Mouse (Mus musculus) liver, embryonic 13.5 days (tissue): ENCODE results near the gene Tshz2. TPM values are rescaled to one million over a fixed set of nuclear protein-coding genes. Genes with fewer than 3 reads are reported as not detected.

ENCODE experiments used
- ATAC-seq: fragments of 200-750 bp; cut with Nextera tagmentation; 2 replicates; pipeline ENCODE4 v1.8.0; 2017; ENCODE audit warnings: low read depth, mild to moderate bottlenecking, moderate number of reproducible peaks, moderate library complexity
- DNase-seq: peaks from one replicate; pipeline ENCODE4 v3.0.0; 2022
- H3K27ac ChIP-seq: fragments of 300-500 bp; sonication (generic); 2 replicates; pipeline ENCODE4 v1.5.1; 2015; ENCODE audit warnings: moderate library complexity, mild to moderate bottlenecking, inconsistent platforms
- H3K27me3 ChIP-seq: fragments of 300-500 bp; sonication (generic); 2 replicates; pipeline ENCODE4 v1.6.1; 2015; ENCODE audit warnings: mild to moderate bottlenecking, inconsistent platforms
- H3K36me3 ChIP-seq: fragments of 300-500 bp; sonication (generic); 2 replicates; pipeline ENCODE4 v1.6.1; 2015; ENCODE audit warnings: mild to moderate bottlenecking, inconsistent platforms
- H3K4me1 ChIP-seq: fragments of 300-500 bp; sonication (generic); replicated peaks from 2 replicates; pipeline ENCODE4 v1.6.1; 2015; ENCODE audit warnings: inconsistent platforms
- H3K4me2 ChIP-seq: fragments of 300-500 bp; sonication (generic); 2 replicates; pipeline ENCODE4 v1.6.1; 2015; ENCODE audit warnings: inconsistent platforms, mild to moderate bottlenecking, moderate library complexity
- H3K4me3 ChIP-seq: fragments of 300-500 bp; sonication (generic); replicated peaks from 2 replicates; pipeline ENCODE4 v1.5.1; 2015; ENCODE audit warnings: mild to moderate bottlenecking, inconsistent platforms
- H3K9ac ChIP-seq: fragments of 300-500 bp; sonication (generic); 2 replicates; pipeline ENCODE4 v1.6.1; 2015; ENCODE audit warnings: mild to moderate bottlenecking, inconsistent platforms
- H3K9me3 ChIP-seq: fragments of 300-500 bp; sonication (generic); replicated peaks from 2 replicates; pipeline ENCODE4 v1.6.1; 2016; ENCODE audit warnings: inconsistent platforms
- WGBS: fragments of 180-500 bp; shearing (Covaris S2); methylation state at CpG from one replicate; pipeline ENCODE4 v1.1.7; 2015; ENCODE audit not compliant: insufficient replicate concordance; 5-methylcytosine and 5-hydroxymethylcytosine counted together
- polyA plus RNA-seq: library from polyadenylated mRNA; unstranded; fragments of >200 nt; fragmentation: Nextera tagmentation; extraction: Ambion mirVana; gene quantifications from 2 replicates; pipeline ENCODE4 v1.2.1, GENCODE M21; 2015

The Tshz2 gene
- polyA plus RNA-seq, 1 experiment from 2014 or later, result 1.0 TPM

- Histone ChIP-seq H3K36me3 (no peaks in the 10 kb centered on the region), H3K9me3 (no peaks in the 10 kb centered on the region), H3K4me2 (no peak overlapping the region), H3K27me3 (no peaks in the 10 kb centered on the region), H3K27ac (no peak overlapping the region), H3K4me1 (no peaks in the 10 kb centered on the region), H3K9ac (no peak overlapping the region), H3K4me3 (no peak overlapping the region)
- 63% methylated on average over 4 of the region's 4 CpGs for WGBS
- no peak for ATAC-seq
- no peak for DNase-seq
Observed at GRCm38 (mm10) chr2:169599591-169599990, 33.2 kb upstream of the Tshz2 start.

- Histone ChIP-seq H3K27ac (no peak overlapping the region), H3K9ac (no peak overlapping the region), H3K4me1 (no peaks in the 10 kb centered on the region), H3K27me3 (no peaks in the 10 kb centered on the region), H3K4me3 (no peak overlapping the region), H3K9me3 (no peaks in the 10 kb centered on the region), H3K36me3 (no peaks in the 10 kb centered on the region), H3K4me2 (no peak overlapping the region)
- WGBS, result 52% methylated on average over 6 of the region's 6 CpGs
- ATAC-seq (no peak), DNase-seq (no peak)
Observed at GRCm38 (mm10) chr2:169600163-169600562, 32.6 kb upstream of the Tshz2 start.

GRCm38 (mm10) chr2:169606901-169607678 is 25.7 kb upstream of the Tshz2 start:
- H3K4me2 ChIP-seq, result no peak overlapping the region
- H3K4me1 ChIP-seq, result no peaks in the 10 kb centered on the region
- no peak overlapping the region for H3K27ac ChIP-seq
- DNase-seq, result no peak
- 66% methylated on average over 13 of the region's 13 CpGs for WGBS
- ATAC-seq, result no peak
- no peaks in the 10 kb centered on the region for H3K27me3 ChIP-seq
- H3K4me3 ChIP-seq, result no peak overlapping the region
- no peak overlapping the region for H3K9ac ChIP-seq
- no peaks in the 10 kb centered on the region for H3K36me3 ChIP-seq
- H3K9me3 ChIP-seq, result no peaks in the 10 kb centered on the region

GRCm38 (mm10) chr2:169607787-169608186 is 25.0 kb upstream of the Tshz2 start:
- Histone ChIP-seq H3K9ac (no peak overlapping the region), H3K4me2 (no peak overlapping the region), H3K36me3 (no peaks in the 10 kb centered on the region), H3K27me3 (no peaks in the 10 kb centered on the region), H3K27ac (no peak overlapping the region), H3K4me1 (no peaks in the 10 kb centered on the region), H3K9me3 (no peaks in the 10 kb centered on the region), H3K4me3 (no peak overlapping the region)
- 19% methylated on average over 2 of the region's 2 CpGs for WGBS
- no peak for DNase-seq
- ATAC-seq, result no peak

- 30% methylated on average over 13 of the region's 13 CpGs for WGBS
- ATAC-seq, result no peak
- Histone ChIP-seq H3K4me1 (no peaks in the 10 kb centered on the region), H3K4me2 (no peak overlapping the region), H3K9ac (no peak overlapping the region), H3K36me3 (no peaks in the 10 kb centered on the region), H3K27ac (no peak overlapping the region), H3K9me3 (no peaks in the 10 kb centered on the region), H3K27me3 (no peaks in the 10 kb centered on the region), H3K4me3 (no peak overlapping the region)
- no peak for DNase-seq
Observed at GRCm38 (mm10) chr2:169609956-169610355, 22.9 kb upstream of the Tshz2 start.

GRCm38 (mm10) chr2:169610882-169611281 is 21.9 kb upstream of the Tshz2 start:
- no peak overlapping the region for H3K27ac ChIP-seq
- no peak overlapping the region for H3K9ac ChIP-seq
- H3K9me3 ChIP-seq, result no peaks in the 10 kb centered on the region
- ATAC-seq (no peak), DNase-seq (no peak)
- H3K4me1 ChIP-seq, result no peaks in the 10 kb centered on the region
- WGBS, result 68% methylated on average over 8 of the region's 8 CpGs
- H3K4me3 ChIP-seq, result no peak overlapping the region
- no peak overlapping the region for H3K4me2 ChIP-seq
- no peaks in the 10 kb centered on the region for H3K27me3 ChIP-seq
- H3K36me3 ChIP-seq, result no peaks in the 10 kb centered on the region

- Histone ChIP-seq H3K4me3 (no peak overlapping the region), H3K9me3 (no peaks in the 10 kb centered on the region), H3K4me1 (no peaks in the 10 kb centered on the region), H3K4me2 (no peak overlapping the region), H3K36me3 (no peaks in the 10 kb centered on the region), H3K27ac (no peak overlapping the region), H3K27me3 (no peaks in the 10 kb centered on the region), H3K9ac (no peak overlapping the region)
- no peak for DNase-seq
- no peak for ATAC-seq
- WGBS, result 46% methylated on average over 7 of the region's 7 CpGs
Observed at GRCm38 (mm10) chr2:169611557-169611956, 21.3 kb upstream of the Tshz2 start.

- H3K4me2 ChIP-seq, result no peak overlapping the region
- H3K9me3 ChIP-seq, result no peaks in the 10 kb centered on the region
- ATAC-seq (no peak), DNase-seq (no peak)
- WGBS, result 37% methylated on average over 4 of the region's 4 CpGs
- H3K27me3 ChIP-seq, result no peaks in the 10 kb centered on the region
- no peak overlapping the region for H3K27ac ChIP-seq
- H3K4me3 ChIP-seq, result no peak overlapping the region
- H3K9ac ChIP-seq, result no peak overlapping the region
- H3K36me3 ChIP-seq, result no peaks in the 10 kb centered on the region
- no peaks in the 10 kb centered on the region for H3K4me1 ChIP-seq
Observed at GRCm38 (mm10) chr2:169614683-169615082, 18.1 kb upstream of the Tshz2 start.

- no peak for ATAC-seq
- no peaks in the 10 kb centered on the region for H3K27me3 ChIP-seq
- no peak overlapping the region for H3K9ac ChIP-seq
- H3K27ac ChIP-seq, result no peak overlapping the region
- 62% methylated on average over 6 of the region's 6 CpGs for WGBS
- H3K4me3 ChIP-seq, result no peak overlapping the region
- no peak for DNase-seq
- no peaks in the 10 kb centered on the region for H3K36me3 ChIP-seq
- no peaks in the 10 kb centered on the region for H3K4me1 ChIP-seq
- no peak overlapping the region for H3K4me2 ChIP-seq
- H3K9me3 ChIP-seq, result no peaks in the 10 kb centered on the region
Observed at GRCm38 (mm10) chr2:169615998-169616397, 16.8 kb upstream of the Tshz2 start.

GRCm38 (mm10) chr2:169621201-169621710 is 11.6 kb upstream of the Tshz2 start:
- H3K27ac ChIP-seq, result no peak overlapping the region
- no peaks in the 10 kb centered on the region for H3K36me3 ChIP-seq
- WGBS, result 29% methylated on average over 15 of the region's 15 CpGs
- no peaks in the 10 kb centered on the region for H3K27me3 ChIP-seq
- H3K4me1 ChIP-seq, result no peaks in the 10 kb centered on the region
- ATAC-seq, result no peak
- H3K4me2 ChIP-seq, result no peak overlapping the region
- DNase-seq, result no peak
- no peak overlapping the region for H3K9ac ChIP-seq
- H3K4me3 ChIP-seq, result no peak overlapping the region
- no peaks in the 10 kb centered on the region for H3K9me3 ChIP-seq

GRCm38 (mm10) chr2:169630070-169630469 is 2.7 kb upstream of the Tshz2 start:
- Histone ChIP-seq H3K27ac (no peak overlapping the region), H3K9ac (no peak overlapping the region), H3K9me3 (no peaks in the 10 kb centered on the region), H3K4me1 (no peaks in the 10 kb centered on the region), H3K4me2 (no peak overlapping the region), H3K36me3 (no peaks in the 10 kb centered on the region), H3K4me3 (no peak overlapping the region), H3K27me3 (peaks cover 16% of the 10 kb centered on the region)
- ATAC-seq (no peak), DNase-seq (no peak)
- WGBS, result 63% methylated on average over 3 of the region's 3 CpGs
